Mouse (Mus musculus) neural tube, embryonic 10.5 days (tissue): ENCODE data around the gene Zfp553.
"Not testable (repeated sequence)": the region's sequence is repeated elsewhere in the genome, so short reads cannot be mapped to it uniquely, and the experiment has no call there.

ENCODE experiments used
- DNase-seq: peaks from one replicate; pipeline ENCODE4 v3.0.0-alpha.2; 2017; ENCODE audit warnings: low spot score; ENCODE audit errors: extremely low spot score

Zfp553 gene

GRCm38 (mm10) chr7:127231826-127232621, 837 bp upstream of the Zfp553 start:
- no peak for DNase-seq

- no peak for DNase-seq
Observed at GRCm38 (mm10) chr7:127233368-127233749, 498 bp downstream of the Zfp553 start.

GRCm38 (mm10) chr7:127233765-127234164, 904 bp downstream of the Zfp553 start:
- DNase-seq, result no peak

GRCm38 (mm10) chr7:127234777-127235176, 1.9 kb downstream of the Zfp553 start:
- no peak for DNase-seq

- DNase-seq, result no peak
Observed at GRCm38 (mm10) chr7:127243361-127243867, 10.6 kb downstream of the Zfp553 start.

- peak; percentile 95 for DNase-seq
Observed at GRCm38 (mm10) chr7:127243870-127244657, 11.2 kb downstream of the Zfp553 start, which contains the start of gene Zfp771. Zfp771 (plus strand) TSS chr7:127244274.

GRCm38 (mm10) chr7:127244658-127245510, 12.0 kb downstream of the Zfp553 start:
- DNase-seq, result no peak

- not testable (repeated sequence) for DNase-seq
Observed at GRCm38 (mm10) chr7:127250511-127250910, 17.6 kb downstream of the Zfp553 start.

GRCm38 (mm10) chr7:127252414-127252813, 19.6 kb downstream of the Zfp553 start:
- no peak for DNase-seq

GRCm38 (mm10) chr7:127253341-127253740, 20.5 kb downstream of the Zfp553 start:
- DNase-seq, result no peak

- DNase-seq, result peak; percentile 92
Observed at GRCm38 (mm10) chr7:127253821-127254769, 21.2 kb downstream of the Zfp553 start.

- no peak for DNase-seq
Observed at GRCm38 (mm10) chr7:127255008-127255407, 22.1 kb downstream of the Zfp553 start.

GRCm38 (mm10) chr7:127255965-127256364, 23.1 kb downstream of the Zfp553 start:
- DNase-seq, result no peak

GRCm38 (mm10) chr7:127256518-127256917, 23.7 kb downstream of the Zfp553 start:
- DNase-seq, result no peak

GRCm38 (mm10) chr7:127259186-127259905, 26.5 kb downstream of the Zfp553 start:
- DNase-seq, result no peak

GRCm38 (mm10) chr7:127260309-127261111, 27.6 kb downstream of the Zfp553 start, which contains the start of gene Dctpp1:
Dctpp1 (minus strand) TSS chr7:127260709.
- peak; percentile 95 for DNase-seq

- no peak for DNase-seq
Observed at GRCm38 (mm10) chr7:127262218-127262961, 29.5 kb downstream of the Zfp553 start.

- DNase-seq, result no peak
Observed at GRCm38 (mm10) chr7:127263526-127263925, 30.7 kb downstream of the Zfp553 start.
